Mouse (Mus musculus) mature B cell (primary cell): Measurements from ENCODE around the gene Ipo13.

Source experiments
- in situ Hi-C: fragments of 300-500 bp; cut with MboI; formaldehyde crosslinking; loops from 2 replicates; pipeline ENCODE4 v1.14.3; 2019

Ipo13 gene

GRCm38 (mm10) chr4:117914031-117914430 is 768 bp downstream of the Ipo13 start:
- in situ Hi-C loops, result no loop called here

GRCm38 (mm10) chr4:117913421-117913820 is 1.4 kb downstream of the Ipo13 start:
- in situ Hi-C loops, result no loop called here

GRCm38 (mm10) chr4:117912685-117913273 is 2.0 kb downstream of the Ipo13 start:
- in situ Hi-C loops, result no loop called here

- in situ Hi-C loops, result no loop called here
These were observed 2.7 kb downstream of the Ipo13 start for GRCm38 (mm10) chr4:117912131-117912561.

- in situ Hi-C loops, result no loop called here
These were observed 5.9 kb downstream of the Ipo13 start for GRCm38 (mm10) chr4:117908834-117909453.

- in situ Hi-C loops, result no loop called here
These were observed 8.6 kb downstream of the Ipo13 start for GRCm38 (mm10) chr4:117906196-117906595.

GRCm38 (mm10) chr4:117904761-117905160 is 10.0 kb downstream of the Ipo13 start:
- in situ Hi-C loops, result no loop called here

- in situ Hi-C loops, result no loop called here
These were observed 10.7 kb downstream of the Ipo13 start for GRCm38 (mm10) chr4:117904094-117904493.

- in situ Hi-C loops, result no loop called here
These were observed 16.7 kb downstream of the Ipo13 start for GRCm38 (mm10) chr4:117898111-117898510.

GRCm38 (mm10) chr4:117896031-117896430 is 18.8 kb downstream of the Ipo13 start:
- in situ Hi-C loops, result no loop called here

GRCm38 (mm10) chr4:117895339-117895738 is 19.5 kb downstream of the Ipo13 start:
- in situ Hi-C loops, result no loop called here

- in situ Hi-C loops, result no loop called here
These were observed 20.2 kb downstream of the Ipo13 start for GRCm38 (mm10) chr4:117894601-117895000.

- in situ Hi-C loops, result no loop called here
These were observed 21.4 kb downstream of the Ipo13 start for GRCm38 (mm10) chr4:117893376-117893775.

GRCm38 (mm10) chr4:117891738-117892161 is 23.0 kb downstream of the Ipo13 start, which contains the start of gene Dph2:
Gene Dph2 (minus strand): TSS chr4:117892032.
- in situ Hi-C loops, result no loop called here

GRCm38 (mm10) chr4:117890750-117891149 is 24.0 kb downstream of the Ipo13 start:
- in situ Hi-C loops, result no loop called here

GRCm38 (mm10) chr4:117890031-117890430 is 24.8 kb downstream of the Ipo13 start:
- in situ Hi-C loops, result no loop called here

GRCm38 (mm10) chr4:117889471-117889870 is 25.3 kb downstream of the Ipo13 start:
- in situ Hi-C loops, result no loop called here

- in situ Hi-C loops, result no loop called here
These were observed 26.9 kb downstream of the Ipo13 start for GRCm38 (mm10) chr4:117887920-117888319.

- in situ Hi-C loops, result no loop called here
These were observed 27.7 kb downstream of the Ipo13 start, which contains the start of gene Atp6v0b for GRCm38 (mm10) chr4:117887133-117887532. Gene Atp6v0b (minus strand): TSS chr4:117887333.

GRCm38 (mm10) chr4:117886644-117887043 is 28.2 kb downstream of the Ipo13 start:
- in situ Hi-C loops, result no loop called here

- in situ Hi-C loops, result no loop called here
These were observed 28.8 kb downstream of the Ipo13 start for GRCm38 (mm10) chr4:117885994-117886393.

- in situ Hi-C loops, result no loop called here
These were observed 29.7 kb downstream of the Ipo13 start for GRCm38 (mm10) chr4:117885093-117885492.

GRCm38 (mm10) chr4:117884146-117884545 is 30.7 kb downstream of the Ipo13 start:
- in situ Hi-C loops, result no loop called here
